Mouse (Mus musculus): ENCODE measurements around the gene Hist1h2ah.
"Not testable (repeated sequence)": the region's sequence is repeated elsewhere in the genome, so short reads cannot be mapped to it uniquely, and the experiment has no call there.

The Hist1h2ah gene

GRCm38 (mm10) chr13:22035267-22036148 is at the start of gene Hist1h2ah, which contains the start of gene Hist1h2bk:
Gene Hist1h2ah (minus strand): TSS chr13:22035568.
Gene Hist1h2bk (plus strand): TSS chr13:22035870.
- peak; percentile 62 for DNase-seq (ENCODE audit: low spot score)

GRCm38 (mm10) chr13:22084140-22084539 is 48.8 kb upstream of the Hist1h2ah start, which contains the start of gene Vmn1r188:
Gene Vmn1r188 (plus strand): TSS chr13:22084440.
- DNase-seq (ENCODE audit: low spot score): not testable (repeated sequence)

GRCm38 (mm10) chr13:22063468-22063867 is 28.1 kb upstream of the Hist1h2ah start:
- DNase-seq (ENCODE audit: low spot score): no peak

- no peak for DNase-seq (ENCODE audit: low spot score)
Observed at GRCm38 (mm10) chr13:22061422-22061821, 26.1 kb upstream of the Hist1h2ah start.

GRCm38 (mm10) chr13:22053754-22054153 is 18.4 kb upstream of the Hist1h2ah start:
- no peak for DNase-seq (ENCODE audit: low spot score)

- no peak for DNase-seq (ENCODE audit: low spot score)
Observed at GRCm38 (mm10) chr13:22051523-22051859, 16.1 kb upstream of the Hist1h2ah start.

- peak; percentile 69 for DNase-seq (ENCODE audit: low spot score)
Observed at GRCm38 (mm10) chr13:22050591-22051522, 15.5 kb upstream of the Hist1h2ah start.

- DNase-seq (ENCODE audit: low spot score): no peak
Observed at GRCm38 (mm10) chr13:22049737-22050440, 14.5 kb upstream of the Hist1h2ah start.

- DNase-seq (ENCODE audit: low spot score): no peak
Observed at GRCm38 (mm10) chr13:22049041-22049440, 13.7 kb upstream of the Hist1h2ah start.

- no peak for DNase-seq (ENCODE audit: low spot score)
Observed at GRCm38 (mm10) chr13:22045311-22045710, 9.9 kb upstream of the Hist1h2ah start.

- no peak for DNase-seq (ENCODE audit: low spot score)
Observed at GRCm38 (mm10) chr13:22044432-22045155, 9.2 kb upstream of the Hist1h2ah start.

GRCm38 (mm10) chr13:22043503-22044431 is 8.4 kb upstream of the Hist1h2ah start:
- DNase-seq (ENCODE audit: low spot score): no peak

GRCm38 (mm10) chr13:22042568-22043502 is 7.5 kb upstream of the Hist1h2ah start, which contains the start of the genes Hist1h2ag and Hist1h2bj:
Gene Hist1h2ag (minus strand): TSS chr13:22042944.
Gene Hist1h2bj (plus strand): TSS chr13:22043214.
- peak; percentile 67 for DNase-seq (ENCODE audit: low spot score)

GRCm38 (mm10) chr13:22041651-22042567 is 6.5 kb upstream of the Hist1h2ah start:
- no peak for DNase-seq (ENCODE audit: low spot score)

- peak; percentile 99 for DNase-seq (ENCODE audit: low spot score)
Observed at GRCm38 (mm10) chr13:22041142-22041536, 5.8 kb upstream of the Hist1h2ah start, which contains the start of gene Hist1h4i. Gene Hist1h4i (minus strand): TSS chr13:22041362.

GRCm38 (mm10) chr13:22040464-22041141 is 5.2 kb upstream of the Hist1h2ah start:
- no peak for DNase-seq (ENCODE audit: low spot score)

- no peak for DNase-seq (ENCODE audit: low spot score)
Observed at GRCm38 (mm10) chr13:22039951-22040463, 4.6 kb upstream of the Hist1h2ah start.
